Mouse (Mus musculus): Measurements from ENCODE around the gene Clcn6. TPM values are rescaled to one million over a fixed set of nuclear protein-coding genes. Genes with fewer than 3 reads are reported as not detected.

Gene Clcn6
- polyA plus RNA-seq, 1 experiment from 2014 or later = 9.2 TPM

- H3K27me3 ChIP-seq = no peaks in the 10 kb centered on the region
- no peak for ATAC-seq
- POLR2A ChIA-PET = interaction anchor here (0.7 kb wide), 1 partner anchor 10 kb away, joined by 3 read pairs; no protein-coding TSS in a partner anchor
- TF ChIP-seq CTCF (IDR thresholded peaks at IDR 0.05) = no peak
- CTCF ChIA-PET = interaction anchor here (1.9 kb wide), 1 partner anchor 11 kb away, joined by 5 read pairs; no protein-coding TSS in a partner anchor
- in situ Hi-C loops (cut with MboI; ENCODE audit: low pct_unique_long_range_greater_than_20kb) = loop anchor here (5.0 kb wide), 1 partner anchor 119 kb away; no protein-coding TSS in a partner anchor
- DNase-seq (ENCODE audit: low read depth, low spot score) = no peak
These were observed 42.6 kb upstream of the Clcn6 start for GRCm38 (mm10) chr4:148081201-148081600.

DNA sequence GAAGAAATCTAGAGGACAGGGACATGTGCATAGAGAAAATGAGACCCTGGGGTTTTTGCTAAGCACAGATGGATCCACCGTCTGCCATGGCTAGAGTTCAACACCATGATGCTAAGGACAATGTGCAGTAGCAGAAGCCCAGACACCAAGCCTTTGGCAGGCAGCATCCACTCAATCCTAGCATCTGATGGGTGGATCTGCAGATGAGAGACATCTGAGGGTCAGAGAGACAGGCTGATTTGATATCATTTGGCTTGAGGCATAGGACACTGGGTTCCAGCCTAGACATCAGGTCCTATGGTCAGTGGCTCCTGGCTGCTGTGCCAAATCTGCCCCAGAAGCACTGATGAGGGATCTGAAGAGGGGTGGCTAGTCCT lies 42.0 kb upstream of the Clcn6 start:
- DNase-seq (ENCODE audit: low read depth, low spot score) (no peak), ATAC-seq (no peak)
- ChIA-PET CTCF (no interaction called here), POLR2A (no interaction called here)
- no peaks in the 10 kb centered on the region for H3K27me3 ChIP-seq
- in situ Hi-C loops (cut with MboI; ENCODE audit: low pct_unique_long_range_greater_than_20kb) = loop anchor here (5.0 kb wide), 1 partner anchor 118 kb away; no protein-coding TSS in a partner anchor
- no peak for TF ChIP-seq CTCF (IDR thresholded peaks at IDR 0.05)

GRCm38 (mm10) chr4:148079944-148080596 lies 41.4 kb upstream of the Clcn6 start:
- CTCF ChIA-PET = no interaction called here
- DNase-seq (ENCODE audit: low read depth, low spot score) (no peak), ATAC-seq (no peak)
- no peak for TF ChIP-seq CTCF (IDR thresholded peaks at IDR 0.05)
- H3K27me3 ChIP-seq = no peaks in the 10 kb centered on the region
- in situ Hi-C loops (cut with MboI; ENCODE audit: low pct_unique_long_range_greater_than_20kb) = loop anchor here (5.0 kb wide), 1 partner anchor 118 kb away; no protein-coding TSS in a partner anchor
- POLR2A ChIA-PET = no interaction called here

- ATAC-seq (no peak), DNase-seq (ENCODE audit: low read depth, low spot score) (no peak)
- no peaks in the 10 kb centered on the region for H3K27me3 ChIP-seq
- ChIA-PET POLR2A (no interaction called here), CTCF (no interaction called here)
- no peak for TF ChIP-seq CTCF (IDR thresholded peaks at IDR 0.05)
- in situ Hi-C loops (cut with MboI; ENCODE audit: low pct_unique_long_range_greater_than_20kb) = no loop called here
These were observed 40.6 kb upstream of the Clcn6 start for GRCm38 (mm10) chr4:148079212-148079611.

GRCm38 (mm10) chr4:148075881-148076280 lies 37.3 kb upstream of the Clcn6 start:
- in situ Hi-C loops (cut with MboI; ENCODE audit: low pct_unique_long_range_greater_than_20kb) = no loop called here
- POLR2A ChIA-PET = no interaction called here
- ATAC-seq (no peak), DNase-seq (ENCODE audit: low read depth, low spot score) (no peak)
- no peak for TF ChIP-seq CTCF (IDR thresholded peaks at IDR 0.05)
- no peaks in the 10 kb centered on the region for H3K27me3 ChIP-seq
- CTCF ChIA-PET = interaction anchor here (0.9 to 1.2 kb wide), 2 partner anchors 11 to 39 kb away, joined by 4 to 5 read pairs; no protein-coding TSS in a partner anchor

DNA sequence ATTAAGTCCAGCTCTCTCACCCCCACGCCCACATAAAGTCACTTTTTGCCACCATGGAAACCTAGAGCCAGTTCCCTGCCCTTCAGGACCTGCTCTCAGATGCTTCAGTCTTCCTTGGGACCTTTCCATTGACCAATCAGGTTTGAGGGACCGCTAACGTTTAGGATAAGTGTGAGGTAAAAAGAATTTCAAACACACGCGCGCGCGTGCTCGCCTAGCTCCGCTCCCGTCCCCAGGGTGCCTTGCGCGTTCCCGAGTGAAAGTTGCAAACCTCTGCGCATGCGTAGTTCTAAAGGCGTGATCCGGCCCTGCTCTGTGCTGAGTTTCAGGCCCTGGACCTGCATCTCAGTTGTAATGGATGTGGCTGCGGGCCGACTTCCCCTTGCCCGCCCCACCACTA lies 36.6 kb upstream of the Clcn6 start:
- CTCF ChIA-PET = interaction anchor here (0.7 kb wide), 1 partner anchor 11 kb away, joined by 3 read pairs; no protein-coding TSS in a partner anchor
- no peaks in the 10 kb centered on the region for H3K27me3 ChIP-seq
- in situ Hi-C loops (cut with MboI; ENCODE audit: low pct_unique_long_range_greater_than_20kb) = no loop called here
- no peak for ATAC-seq
- TF ChIP-seq CTCF (IDR thresholded peaks at IDR 0.05) = no peak
- POLR2A ChIA-PET = no interaction called here
- DNase-seq (ENCODE audit: low read depth, low spot score) = no peak

DNA sequence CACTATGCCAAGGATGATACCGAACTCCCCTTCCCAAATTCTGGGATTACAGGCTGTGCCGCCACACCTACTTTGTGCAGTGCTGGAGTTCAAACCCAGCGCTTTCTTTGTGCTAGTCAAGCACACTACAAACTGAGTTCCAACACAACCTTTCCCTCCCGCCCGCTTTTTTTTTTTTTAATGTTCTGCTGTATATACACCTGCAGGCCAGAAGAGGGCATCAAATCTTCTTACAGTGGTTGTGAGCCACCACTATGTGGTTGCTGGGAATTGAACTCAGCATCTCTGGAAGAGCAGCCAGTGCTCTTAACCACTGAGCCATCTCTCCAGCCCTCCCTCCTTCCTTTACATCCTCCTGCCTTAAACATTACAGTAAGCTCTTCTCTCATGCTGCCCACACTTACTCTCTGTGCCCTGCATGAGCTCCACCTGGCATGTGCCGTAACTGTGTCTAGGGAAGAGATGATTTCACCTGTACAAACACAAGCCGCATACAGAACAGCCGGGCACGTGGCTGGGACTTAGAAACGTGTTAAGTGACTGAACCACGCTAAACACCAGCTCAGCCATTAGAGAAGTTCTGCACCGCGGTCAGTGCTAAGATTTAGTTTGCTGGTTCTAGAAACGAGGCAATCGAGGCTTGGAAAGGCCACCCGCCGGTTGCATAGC lies 36.0 kb upstream of the Clcn6 start:
- ATAC-seq (no peak), DNase-seq (ENCODE audit: low read depth, low spot score) (no peak)
- CTCF ChIA-PET = interaction anchor here (0.7 kb wide), 1 partner anchor 11 kb away, joined by 3 read pairs; no protein-coding TSS in a partner anchor
- no peaks in the 10 kb centered on the region for H3K27me3 ChIP-seq
- in situ Hi-C loops (cut with MboI; ENCODE audit: low pct_unique_long_range_greater_than_20kb) = no loop called here
- POLR2A ChIA-PET = interaction anchor here (0.6 kb wide), 1 partner anchor 68 kb away, joined by 5 read pairs; no protein-coding TSS in a partner anchor
- TF ChIP-seq CTCF (IDR thresholded peaks at IDR 0.05) = no peak

DNA sequence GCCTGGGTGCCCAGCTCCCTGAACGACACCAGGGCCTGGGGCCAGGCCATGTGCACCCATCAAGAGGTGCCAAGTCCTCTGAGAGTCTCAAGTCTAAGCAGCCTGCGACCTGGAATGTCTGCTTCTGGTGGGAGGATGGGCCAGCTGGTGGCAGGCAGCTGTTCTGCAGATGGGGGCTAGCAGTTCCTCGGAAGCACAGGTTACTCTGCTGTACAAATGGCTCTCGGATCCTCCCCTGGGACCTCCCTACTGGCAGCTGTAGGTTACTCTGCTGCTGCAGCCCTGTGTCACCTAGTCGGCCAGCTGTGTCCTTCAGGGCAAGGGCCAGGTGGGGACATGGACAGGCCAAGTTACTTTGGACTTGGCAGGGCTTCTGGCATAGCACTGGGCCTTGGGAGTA lies 32.9 kb upstream of the Clcn6 start:
- no peak for TF ChIP-seq CTCF (IDR thresholded peaks at IDR 0.05)
- no peak for DNase-seq (ENCODE audit: low read depth, low spot score)
- ChIA-PET CTCF (interaction anchor here (3.0 kb wide), 1 partner anchor 11 kb away, joined by 7 read pairs; no protein-coding TSS in a partner anchor), POLR2A (interaction anchor here (0.6 kb wide), 1 partner anchor 10 kb away, joined by 3 read pairs; no protein-coding TSS in a partner anchor)
- in situ Hi-C loops (cut with MboI; ENCODE audit: low pct_unique_long_range_greater_than_20kb) = no loop called here
- no peak for ATAC-seq
- H3K27me3 ChIP-seq = no peaks in the 10 kb centered on the region

- POLR2A ChIA-PET = no interaction called here
- no peaks in the 10 kb centered on the region for H3K27me3 ChIP-seq
- TF ChIP-seq CTCF (IDR thresholded peaks at IDR 0.05) = no peak
- in situ Hi-C loops (cut with MboI; ENCODE audit: low pct_unique_long_range_greater_than_20kb) = no loop called here
- CTCF ChIA-PET = interaction anchor here (1.2 to 1.4 kb wide), 2 partner anchors 9 to 12 kb away, joined by 4 to 5 read pairs; no protein-coding TSS in a partner anchor
- DNase-seq (ENCODE audit: low read depth, low spot score) (no peak), ATAC-seq (no peak)
These were observed 31.1 kb upstream of the Clcn6 start for GRCm38 (mm10) chr4:148069602-148070218.

GRCm38 (mm10) chr4:148067346-148067745 lies 28.7 kb upstream of the Clcn6 start:
- POLR2A ChIA-PET = no interaction called here
- ATAC-seq (no peak), DNase-seq (ENCODE audit: low read depth, low spot score) (no peak)
- TF ChIP-seq CTCF (IDR thresholded peaks at IDR 0.05) = no peak
- in situ Hi-C loops (cut with MboI; ENCODE audit: low pct_unique_long_range_greater_than_20kb) = no loop called here
- H3K27me3 ChIP-seq = no peaks in the 10 kb centered on the region
- CTCF ChIA-PET = interaction anchor here (0.8 to 2.1 kb wide), 2 partner anchors 21 to 106 kb away, joined by 3 to 6 read pairs; partner anchors contain the start of gene Agtrap
